Comparison of ENCODE assay signal across 9 mouse cellular contexts in genomic region chr6:28981966-28982701, GRCm38 (mm10).
DNase-seq lines count a peak whose midpoint lies in the region; ATAC-seq and TF ChIP-seq lines count a peak whose summit lies in the region.
"Had no signal": no experiment of that assay in that cellular context is flagged by ENCODE, and none has a peak within 500 bp of the region (broad histone marks: within the 10 kb centered on the region; RNA-seq: fewer than 3 reads in every experiment).

No protein-coding gene starts in this region.

- no peak for TF ChIP-seq CTCF in midbrain, postnatal 0 days (IDR thresholded peaks at IDR 0.05)

- WGBS in embryonic facial prominence, embryonic 13.5 days = 13% methylated on average over 18 of the region's 18 CpGs
- 12% methylated on average over 18 of the region's 18 CpGs for WGBS in limb, embryonic 12.5 days
- WGBS in midbrain, postnatal 0 days = 28% methylated on average over 18 of the region's 18 CpGs

- H3K4me2 ChIP-seq in embryonic facial prominence, embryonic 13.5 days = peak overlapping the region; percentile 89
- H3K4me2 ChIP-seq in limb, embryonic 12.5 days = peak overlapping the region; percentile 86
- H3K4me2 ChIP-seq in midbrain, postnatal 0 days (ENCODE audit: low read depth, low read length, poor library complexity, severe bottlenecking) = peak overlapping the region; percentile 95

- H3K27ac ChIP-seq in embryonic facial prominence, embryonic 13.5 days = no peak overlapping the region
- H3K27ac ChIP-seq in limb, embryonic 12.5 days = no peak overlapping the region
- no peak overlapping the region for H3K27ac ChIP-seq in midbrain, postnatal 0 days (ENCODE audit: low read depth, low read length)
- H3K27ac ChIP-seq: limb, embryonic 15.5 days had no signal

- peaks cover 68% of the 10 kb centered on the region for H3K27me3 ChIP-seq in embryonic facial prominence, embryonic 13.5 days
- peaks cover 77% of the 10 kb centered on the region for H3K27me3 ChIP-seq in limb, embryonic 12.5 days
- no peaks in the 10 kb centered on the region; the same call in 1 of the 2 replicates for H3K27me3 ChIP-seq in midbrain, postnatal 0 days (ENCODE audit: insufficient read depth, low read length)

- DNase-seq in frontal cortex, postnatal 14 days (ENCODE audit: low spot score in 2 of 2) = no peak
- peak; percentile 73 for DNase-seq in adrenal gland, postnatal 25 days
- peak; percentile 59 to 70 for DNase-seq in heart, postnatal 36 days
- no peak for DNase-seq in midbrain, postnatal 0 days (ENCODE audit: low spot score)
- DNase-seq in urinary bladder, postnatal 4 days (ENCODE audit: low spot score in 2 of 2) = peak; percentile 39 to 86

- H3K9me3 ChIP-seq in embryonic facial prominence, embryonic 13.5 days = no peaks in the 10 kb centered on the region
- H3K9me3 ChIP-seq in limb, embryonic 12.5 days = no peaks in the 10 kb centered on the region
- no peaks in the 10 kb centered on the region for H3K9me3 ChIP-seq in midbrain, postnatal 0 days (ENCODE audit: low read length)
- H3K9me3 ChIP-seq: limb, embryonic 15.5 days had no signal

- H3K36me3 ChIP-seq in embryonic facial prominence, embryonic 13.5 days = no peaks in the 10 kb centered on the region
- no peaks in the 10 kb centered on the region for H3K36me3 ChIP-seq in limb, embryonic 12.5 days
- no peaks in the 10 kb centered on the region for H3K36me3 ChIP-seq in midbrain, postnatal 0 days (ENCODE audit: insufficient read depth, low read length)
- H3K36me3 ChIP-seq: limb, embryonic 15.5 days had no signal

- no peak overlapping the region for H3K9ac ChIP-seq in embryonic facial prominence, embryonic 13.5 days
- no peak overlapping the region for H3K9ac ChIP-seq in limb, embryonic 12.5 days (replicated peaks)
- 0 out of 2 replicates have a peak overlapping the region, but pooled peaks have one; percentile 74 for H3K9ac ChIP-seq in midbrain, postnatal 0 days (replicated peaks; ENCODE audit: low read length, poor library complexity, severe bottlenecking)
- H3K9ac ChIP-seq: limb, embryonic 15.5 days had no signal

- peaks cover 15% of the 10 kb centered on the region for H3K4me1 ChIP-seq in embryonic facial prominence, embryonic 13.5 days
- H3K4me1 ChIP-seq in limb, embryonic 12.5 days (replicated peaks) = peaks cover 7% of the 10 kb centered on the region
- peaks cover 9% of the 10 kb centered on the region; the same call in 1 of the 2 replicates for H3K4me1 ChIP-seq in midbrain, postnatal 0 days (ENCODE audit: insufficient read depth, low read length)

- intact Hi-C loops in heart, postnatal 36 days (cut with DNase I) = no loop called here

- ATAC-seq in frontal cortex, adult (ENCODE audit: low TSS enrichment) = peak; percentile 11
- no peak for ATAC-seq in embryonic facial prominence, embryonic 13.5 days (ENCODE audit: insufficient number of reproducible peaks, insufficient read depth, low FRiP score, low TSS enrichment, low read depth)
- no peak for ATAC-seq in limb, embryonic 12.5 days (ENCODE audit: insufficient number of reproducible peaks, insufficient read depth, low FRiP score, low TSS enrichment, low read depth)
- ATAC-seq in midbrain, postnatal 0 days (ENCODE audit: low FRiP score) = no peak

- peak overlapping the region; percentile 50; the same call in 1 of the 2 replicates for H3K4me3 ChIP-seq in embryonic facial prominence, embryonic 13.5 days
- peak overlapping the region; percentile 46; the same call in 1 of the 2 replicates for H3K4me3 ChIP-seq in limb, embryonic 12.5 days (replicated peaks)
- peak overlapping the region; percentile 54 for H3K4me3 ChIP-seq in midbrain, postnatal 0 days (ENCODE audit: low read depth, low read length)

Comparison
In these comparisons a context has a peak if more than half of its experiments do, and no peak if none do; other contexts are left out.
1. DNase-seq: peak in adrenal gland, postnatal 25 days (single experiment), heart, postnatal 36 days (2 of 2) and urinary bladder, postnatal 4 days (2 of 2); none in frontal cortex, postnatal 14 days (0 of 2) and midbrain, postnatal 0 days (single experiment).
2. Peak in every context shown above with its lines, with median percentiles within 50 percentile points of each other: H3K4me2 ChIP-seq and H3K4me3 ChIP-seq.